Mouse (Mus musculus): ENCODE results near the gene Zfp84.
A peak's percentile ranks its signal among the peaks of the same experiment; 100 is the strongest.
"Not testable (repeated sequence)": the region's sequence is repeated elsewhere in the genome, so short reads cannot be mapped to it uniquely, and the experiment has no call there.

Gene Zfp84

DNA sequence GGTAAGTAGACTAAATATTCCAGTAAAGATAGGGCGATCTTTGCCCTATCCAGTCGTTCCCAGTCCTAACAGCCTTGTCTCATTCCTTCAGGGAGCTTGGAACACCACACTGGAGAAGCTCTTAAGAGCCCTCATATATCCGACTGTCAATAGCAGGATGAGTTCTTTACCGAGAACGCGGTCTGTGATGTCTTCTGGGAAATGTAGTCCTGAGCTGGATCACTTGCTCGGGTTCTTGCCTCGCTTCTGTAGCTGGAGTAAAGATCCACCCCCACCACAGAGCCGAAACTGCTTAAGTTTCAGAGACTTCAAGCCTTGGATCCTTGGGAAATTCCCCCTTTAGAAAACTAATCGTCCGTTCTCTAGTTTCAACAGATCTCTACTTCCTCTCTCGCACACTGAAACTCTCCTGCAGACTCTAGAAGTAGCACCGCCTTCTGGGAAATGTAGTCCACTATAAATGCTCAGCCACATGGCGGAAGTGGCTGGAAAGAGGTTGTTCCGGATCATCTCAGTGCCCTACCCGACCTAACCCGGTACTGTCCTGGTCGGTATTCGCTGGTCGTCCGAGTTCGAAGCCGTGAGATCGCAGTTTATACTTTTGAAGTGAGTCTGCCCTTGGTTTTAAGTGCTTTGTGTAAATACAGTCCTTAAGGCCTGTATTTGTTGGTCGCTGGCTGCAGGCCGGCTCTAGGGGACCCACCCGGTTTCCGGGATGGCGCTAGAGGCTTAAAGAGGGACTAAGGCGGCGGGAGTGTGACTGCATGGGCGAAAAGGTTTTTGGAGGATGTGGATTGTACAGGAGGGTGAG lies at the start of gene Zfp84:
Gene Zfp84, plus strand, starts transcription at position 463 of the 811 bp plus-strand sequence.
- peak; percentile 76 for DNase-seq (ENCODE audit: low spot score)

GRCm38 (mm10) chr7:29725461-29726142 lies 42.8 kb upstream of the Zfp84 start:
- not testable (repeated sequence) for DNase-seq (ENCODE audit: low spot score)

DNA sequence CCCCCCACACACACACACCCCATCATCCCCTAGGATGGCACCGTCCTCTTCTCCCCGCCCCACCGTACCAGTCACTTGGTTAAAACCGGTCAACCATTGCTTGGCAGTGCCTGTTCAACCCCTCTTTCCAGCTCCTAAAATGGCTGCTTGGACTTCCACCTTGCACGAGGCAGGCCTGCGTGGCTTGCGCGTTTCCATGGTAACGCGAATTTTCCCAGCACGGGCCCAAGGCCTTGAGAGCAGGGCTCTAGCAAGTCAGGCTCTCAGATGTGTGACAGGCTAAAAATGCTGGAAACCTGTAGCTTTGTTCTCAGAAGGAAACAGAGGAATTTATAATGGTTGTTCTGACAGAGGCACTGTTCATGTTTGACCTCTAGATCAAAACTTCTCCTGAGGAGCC lies 41.5 kb upstream of the Zfp84 start, which contains the start of gene Catsperg2:
Gene Catsperg2, minus strand, starts transcription at position 173 of the 400 bp plus-strand sequence.
- not testable (repeated sequence) for DNase-seq (ENCODE audit: low spot score)

DNA sequence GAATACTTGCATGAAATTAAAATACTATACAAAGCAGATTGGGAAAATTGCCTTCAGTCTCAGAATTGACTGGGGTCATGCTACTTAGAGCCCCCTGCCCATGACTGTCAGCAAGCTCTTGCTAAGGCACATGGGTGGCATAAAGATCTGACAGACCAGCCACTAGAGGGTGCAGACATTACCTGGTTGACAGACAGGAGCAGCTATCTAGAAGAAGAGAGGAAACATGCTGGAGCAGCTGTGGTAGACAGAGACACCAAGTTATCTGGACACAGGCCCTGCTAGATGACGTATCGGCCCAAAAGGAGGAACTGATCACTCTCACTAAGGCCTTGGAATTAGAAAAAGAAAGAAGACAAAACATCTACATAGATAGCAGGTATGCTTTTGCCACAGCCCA lies 40.3 kb upstream of the Zfp84 start:
- DNase-seq (ENCODE audit: low spot score) = no peak

- no peak for DNase-seq (ENCODE audit: low spot score)
Measured at GRCm38 (mm10) chr7:29742258-29742657, 26.1 kb upstream of the Zfp84 start.

DNA sequence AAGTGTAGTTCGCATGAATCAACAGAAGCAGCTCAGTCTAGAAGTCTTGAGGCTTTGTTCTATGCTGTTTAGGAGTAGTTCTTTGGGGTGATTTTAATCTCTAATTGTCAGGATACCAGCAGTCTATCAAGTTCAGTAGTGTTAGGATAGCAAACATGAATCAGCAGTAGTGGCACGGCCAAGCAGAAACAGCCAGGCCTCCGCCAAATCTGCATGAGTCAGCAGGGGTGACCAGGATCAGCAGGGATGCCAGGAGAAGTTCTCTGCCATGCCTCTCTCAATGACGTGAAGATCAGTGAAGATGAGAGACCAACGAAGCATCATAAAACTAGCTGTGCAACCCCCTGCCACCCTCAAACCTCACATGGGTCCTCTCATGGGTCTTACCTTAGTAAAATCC lies 7.9 kb upstream of the Zfp84 start:
- DNase-seq (ENCODE audit: low spot score) = no peak

GRCm38 (mm10) chr7:29764702-29765101 lies 3.6 kb upstream of the Zfp84 start:
- no peak for DNase-seq (ENCODE audit: low spot score)

GRCm38 (mm10) chr7:29767058-29767686 lies 1.2 kb upstream of the Zfp84 start:
- DNase-seq (ENCODE audit: low spot score) = peak; percentile 45

GRCm38 (mm10) chr7:29768980-29769379 lies 628 bp downstream of the Zfp84 start:
- no peak for DNase-seq (ENCODE audit: low spot score)

DNA sequence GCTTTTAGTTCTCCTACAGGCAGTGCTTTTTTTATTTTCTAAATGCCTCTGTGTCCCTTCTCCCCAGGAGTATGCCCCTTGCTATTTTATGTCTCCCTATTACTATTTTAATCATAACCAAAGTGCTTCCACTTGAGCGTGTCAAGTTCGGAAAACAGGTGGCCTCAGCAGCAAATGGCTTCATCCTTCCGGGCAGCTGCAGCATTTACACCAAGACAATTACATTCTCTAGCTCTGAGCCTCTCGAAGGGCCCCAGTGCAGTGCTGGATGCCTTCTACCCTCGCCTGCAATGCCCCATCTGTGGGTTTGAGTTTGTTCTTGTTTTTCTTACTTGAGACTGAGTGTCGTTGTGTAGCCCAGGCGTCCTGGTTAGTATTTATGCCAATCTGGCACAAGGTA lies 5.2 kb downstream of the Zfp84 start:
- DNase-seq (ENCODE audit: low spot score) = no peak

DNA sequence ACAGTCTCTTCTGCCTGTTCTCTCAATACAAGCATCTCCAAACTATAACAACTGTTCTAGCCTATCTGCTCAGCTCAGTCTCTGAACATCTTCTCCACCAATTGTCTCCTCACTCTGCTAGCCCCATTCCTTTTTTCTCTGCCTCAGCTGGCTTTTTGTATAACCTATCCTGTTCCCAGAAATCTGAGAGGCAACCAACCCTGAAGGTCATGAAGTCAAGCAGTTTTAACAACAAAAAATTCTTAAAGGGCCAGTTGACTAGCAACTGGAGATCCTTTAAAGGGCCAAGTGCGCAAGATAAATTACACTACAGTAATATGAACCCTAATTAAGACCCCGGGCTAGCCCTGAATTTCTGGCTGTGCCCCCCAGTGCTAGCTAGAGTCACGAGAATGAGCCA lies 6.0 kb downstream of the Zfp84 start:
- DNase-seq (ENCODE audit: low spot score) = no peak

- DNase-seq (ENCODE audit: low spot score) = no peak
Measured at GRCm38 (mm10) chr7:29776568-29776967, 8.2 kb downstream of the Zfp84 start.

DNA sequence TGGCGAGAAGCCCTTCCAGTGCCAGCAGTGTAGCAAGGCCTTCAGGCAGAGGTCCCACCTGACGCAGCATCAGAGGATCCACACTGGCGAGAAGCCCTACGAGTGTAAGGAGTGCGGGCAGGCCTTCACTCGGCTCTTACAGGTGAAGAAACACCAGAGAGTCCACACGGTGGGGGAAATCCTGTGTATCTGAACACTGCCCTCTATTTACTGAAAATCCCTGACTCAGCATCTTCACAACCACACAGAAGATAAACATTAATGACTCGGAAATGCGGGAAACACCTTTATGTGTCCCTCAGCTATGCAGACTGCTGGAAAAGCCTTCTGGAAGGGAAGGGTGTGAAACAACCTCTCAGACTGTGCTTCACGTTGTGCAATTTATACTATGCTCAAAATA lies 9.0 kb downstream of the Zfp84 start:
- no peak for DNase-seq (ENCODE audit: low spot score)

- DNase-seq (ENCODE audit: low spot score) = peak; percentile 59
Measured at GRCm38 (mm10) chr7:29783871-29784551, 15.7 kb downstream of the Zfp84 start, which contains the start of gene Zfp30. Gene Zfp30, plus strand, starts transcription at chr7:29783998.

DNA sequence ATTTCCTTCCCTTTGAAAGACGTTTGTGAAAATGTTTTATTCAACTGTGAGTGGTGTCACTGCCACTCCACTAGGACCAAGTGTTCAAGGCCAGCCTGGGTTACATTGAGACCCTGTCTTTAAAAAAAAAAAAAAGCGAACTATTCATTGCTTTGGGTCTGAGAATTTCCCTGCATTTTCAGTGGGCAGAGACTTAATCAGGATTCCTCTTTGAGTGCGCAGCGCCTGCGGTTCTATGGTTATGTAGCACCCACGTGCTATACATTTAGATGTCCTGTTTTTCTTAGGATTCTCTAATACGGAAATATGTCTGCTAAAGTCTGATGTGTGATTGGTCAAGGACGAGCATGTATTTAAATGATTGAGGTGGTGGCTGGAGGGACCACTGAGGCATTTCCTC lies 16.7 kb downstream of the Zfp84 start:
- DNase-seq (ENCODE audit: low spot score) = no peak

- DNase-seq (ENCODE audit: low spot score) = no peak
Measured at GRCm38 (mm10) chr7:29785888-29786287, 17.5 kb downstream of the Zfp84 start.

- DNase-seq (ENCODE audit: low spot score) = no peak
Measured at GRCm38 (mm10) chr7:29792906-29793305, 24.6 kb downstream of the Zfp84 start.

- no peak for DNase-seq (ENCODE audit: low spot score)
Measured at GRCm38 (mm10) chr7:29807046-29807445, 38.7 kb downstream of the Zfp84 start.

DNA sequence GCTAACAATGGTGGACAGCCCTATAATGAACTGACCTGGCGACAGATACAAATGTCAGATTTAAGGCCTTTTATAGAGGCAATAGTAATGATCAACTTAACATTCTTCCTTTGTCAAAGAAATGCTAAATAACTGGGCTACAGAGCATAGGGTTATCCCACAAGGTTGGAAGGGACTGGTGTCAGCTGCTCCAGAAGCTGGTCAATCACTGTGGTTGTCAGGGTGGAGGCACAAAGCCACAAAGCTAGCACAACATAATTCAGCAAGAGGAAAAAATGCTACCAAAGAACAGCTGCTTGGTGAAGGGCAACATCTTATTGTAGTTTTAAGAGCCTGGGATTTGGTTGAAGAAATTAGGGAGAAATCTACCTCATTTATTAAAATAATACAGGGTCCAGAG lies 43.9 kb downstream of the Zfp84 start:
- DNase-seq (ENCODE audit: low spot score) = no peak

DNA sequence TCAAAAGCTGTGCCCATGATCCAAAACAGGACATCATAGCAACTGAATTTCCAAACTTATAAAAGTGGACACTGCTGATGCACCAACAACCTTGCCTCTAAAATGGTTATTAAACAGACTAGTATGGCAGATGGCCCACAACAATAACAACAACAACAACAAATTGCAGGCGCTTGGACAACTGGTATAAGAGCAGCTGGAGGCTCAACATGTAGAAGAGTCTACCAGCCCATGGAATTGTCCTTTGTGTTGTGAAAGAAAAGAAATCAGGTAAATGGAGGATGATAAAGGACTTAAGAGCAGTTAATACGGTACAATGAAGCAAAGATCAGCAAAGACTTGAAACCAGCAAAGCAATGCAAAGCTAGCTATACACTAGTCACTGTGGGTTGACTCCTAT lies 46.0 kb downstream of the Zfp84 start:
- no peak for DNase-seq (ENCODE audit: low spot score)

- no peak for DNase-seq (ENCODE audit: low spot score)
Measured at GRCm38 (mm10) chr7:29815061-29815784, 46.9 kb downstream of the Zfp84 start.

All from spleen, adult 12 weeks (tissue).